Mouse (Mus musculus): ENCODE measurements around the gene Creg2. TPM values are rescaled to one million over a fixed set of nuclear protein-coding genes. Genes with fewer than 3 reads are reported as not detected.

Gene Creg2
- polyA plus RNA-seq, 1 experiment from 2014 or later: 12.6 TPM

DNA sequence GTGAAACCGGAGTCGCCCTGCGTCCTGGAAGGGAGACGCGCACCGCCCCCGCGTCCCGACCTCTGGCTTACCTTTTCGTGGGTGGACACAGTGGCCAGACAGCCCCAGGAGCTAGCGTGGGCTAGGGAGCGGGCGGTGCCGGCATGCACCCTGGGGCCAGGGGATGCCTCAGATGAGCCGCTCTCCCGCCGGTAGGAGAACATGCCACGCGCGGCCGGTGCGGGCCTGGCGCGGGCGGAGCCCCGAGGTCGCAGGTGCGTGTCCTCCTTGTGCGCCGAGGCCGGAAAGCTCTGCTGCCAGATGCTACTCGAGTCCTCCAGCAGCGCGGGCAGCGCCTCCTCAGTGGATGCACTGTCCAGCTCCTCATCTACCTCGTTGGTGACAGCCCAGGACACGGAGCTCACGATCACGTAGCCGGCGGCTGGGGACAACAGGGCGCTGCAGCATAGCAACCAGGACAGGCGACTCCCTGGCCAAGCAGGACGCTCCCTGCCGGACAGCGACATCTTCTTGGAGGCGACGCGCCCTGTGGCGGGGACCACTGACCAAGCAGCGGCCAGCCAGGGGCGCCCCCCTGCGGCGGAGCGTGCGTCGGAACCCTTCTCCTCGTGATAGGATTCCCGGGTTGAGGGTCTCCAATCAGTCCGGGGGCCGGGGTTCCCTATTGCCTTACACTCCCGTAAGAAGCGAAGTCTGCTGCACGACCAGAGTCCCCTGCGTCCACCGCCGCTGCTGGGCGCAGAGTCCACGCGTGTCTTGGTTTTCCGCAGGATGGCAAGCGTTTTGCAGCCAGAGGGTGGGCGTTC is 636 bp downstream of the Creg2 start:
- peak overlapping the region; percentile 64 for H3K4me3 ChIP-seq (replicated peaks)
- peak overlapping the region; percentile 98 for H3K4me2 ChIP-seq
- peak overlapping the region; percentile 70 for H3K9ac ChIP-seq (replicated peaks)
- H3K36me3 ChIP-seq: no peaks in the 10 kb centered on the region
- H3K27me3 ChIP-seq (replicated peaks): peaks cover 12% of the 10 kb centered on the region; the same call in 1 of the 2 replicates
- peak overlapping the region; percentile 74 for H3K27ac ChIP-seq (replicated peaks)
- peaks cover 31% of the 10 kb centered on the region for H3K4me1 ChIP-seq
- no peaks in the 10 kb centered on the region for H3K9me3 ChIP-seq (replicated peaks)
- 2% methylated on average over 73 of the region's 73 CpGs for WGBS
- peak; percentile 79 for ATAC-seq (ENCODE audit: low FRiP score)

DNA sequence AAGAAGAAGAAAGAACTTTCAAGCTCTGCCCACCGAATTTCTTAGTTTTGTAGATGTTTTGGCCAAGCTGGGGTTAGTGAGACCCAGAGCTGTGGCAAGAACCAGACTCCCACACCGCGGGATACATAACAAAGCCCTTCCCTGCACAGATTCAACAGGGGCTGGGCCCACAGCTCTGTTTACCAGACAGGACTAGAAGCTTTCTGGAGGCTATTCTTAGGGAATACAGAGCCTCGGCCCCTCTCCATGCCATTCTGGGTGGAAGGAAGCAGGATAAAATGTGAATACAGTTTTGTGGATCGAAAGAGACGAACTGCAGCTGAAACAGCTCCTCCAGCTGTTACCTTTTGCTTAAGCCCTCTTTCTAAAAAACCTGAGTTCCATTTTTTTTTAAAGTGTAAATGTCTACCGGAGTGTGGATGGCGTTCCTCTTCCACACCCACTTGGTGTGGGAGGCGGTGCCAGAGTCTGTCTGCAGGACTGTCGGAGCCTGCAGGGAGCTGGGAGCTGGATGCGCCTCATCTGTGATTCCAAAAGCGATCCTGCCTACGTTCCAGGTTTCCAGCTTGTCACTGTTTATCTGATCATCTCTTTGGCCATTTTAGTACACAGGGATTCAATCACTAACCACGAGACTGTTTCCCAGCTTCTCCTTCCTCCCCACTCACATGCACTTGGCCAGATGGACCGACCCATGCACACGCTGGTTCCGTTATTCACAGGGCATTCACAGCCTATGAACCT is 1.4 kb downstream of the Creg2 start:
- ATAC-seq (ENCODE audit: low FRiP score): peak; percentile 61; the same call in 1 of the 2 replicates
- no peaks in the 10 kb centered on the region for H3K36me3 ChIP-seq
- H3K4me1 ChIP-seq: peaks cover 31% of the 10 kb centered on the region
- peak overlapping the region; percentile 64 for H3K4me3 ChIP-seq (replicated peaks)
- H3K9me3 ChIP-seq (replicated peaks): no peaks in the 10 kb centered on the region
- peak overlapping the region; percentile 98 for H3K4me2 ChIP-seq
- H3K27me3 ChIP-seq (replicated peaks): peaks cover 12% of the 10 kb centered on the region; the same call in 1 of the 2 replicates
- H3K27ac ChIP-seq (replicated peaks): peak overlapping the region; percentile 74
- peak overlapping the region; percentile 70 for H3K9ac ChIP-seq (replicated peaks)
- WGBS: 15% methylated on average over 17 of the region's 17 CpGs

DNA sequence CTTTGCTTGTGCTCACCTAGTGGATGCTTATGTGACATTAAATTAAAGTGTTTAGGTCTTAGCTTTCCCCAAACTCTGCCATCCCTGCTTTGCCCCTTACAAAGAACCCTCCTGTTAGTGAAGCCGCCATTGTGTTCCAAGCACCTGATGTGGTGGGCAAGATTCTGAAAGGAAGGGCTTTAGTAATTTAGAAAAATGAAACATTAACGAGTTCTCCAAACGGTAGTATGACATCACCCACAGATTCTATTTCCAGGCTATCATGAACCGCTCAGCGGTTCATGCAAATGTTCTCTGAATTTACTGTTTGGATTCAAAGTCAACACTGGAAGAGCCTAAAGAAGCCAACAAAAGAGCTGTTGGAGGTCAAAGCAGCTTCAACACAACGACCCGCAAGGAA is 2.7 kb downstream of the Creg2 start:
- H3K27ac ChIP-seq (replicated peaks): no peak overlapping the region
- H3K36me3 ChIP-seq: no peaks in the 10 kb centered on the region
- H3K4me2 ChIP-seq: peak overlapping the region; percentile 98
- 75% methylated on average over 7 of the region's 7 CpGs for WGBS
- H3K4me3 ChIP-seq (replicated peaks): no peak overlapping the region
- peaks cover 31% of the 10 kb centered on the region for H3K4me1 ChIP-seq
- no peak overlapping the region for H3K9ac ChIP-seq (replicated peaks)
- H3K27me3 ChIP-seq (replicated peaks): peaks cover 12% of the 10 kb centered on the region; the same call in 1 of the 2 replicates
- ATAC-seq (ENCODE audit: low FRiP score): no peak
- no peaks in the 10 kb centered on the region for H3K9me3 ChIP-seq (replicated peaks)

DNA sequence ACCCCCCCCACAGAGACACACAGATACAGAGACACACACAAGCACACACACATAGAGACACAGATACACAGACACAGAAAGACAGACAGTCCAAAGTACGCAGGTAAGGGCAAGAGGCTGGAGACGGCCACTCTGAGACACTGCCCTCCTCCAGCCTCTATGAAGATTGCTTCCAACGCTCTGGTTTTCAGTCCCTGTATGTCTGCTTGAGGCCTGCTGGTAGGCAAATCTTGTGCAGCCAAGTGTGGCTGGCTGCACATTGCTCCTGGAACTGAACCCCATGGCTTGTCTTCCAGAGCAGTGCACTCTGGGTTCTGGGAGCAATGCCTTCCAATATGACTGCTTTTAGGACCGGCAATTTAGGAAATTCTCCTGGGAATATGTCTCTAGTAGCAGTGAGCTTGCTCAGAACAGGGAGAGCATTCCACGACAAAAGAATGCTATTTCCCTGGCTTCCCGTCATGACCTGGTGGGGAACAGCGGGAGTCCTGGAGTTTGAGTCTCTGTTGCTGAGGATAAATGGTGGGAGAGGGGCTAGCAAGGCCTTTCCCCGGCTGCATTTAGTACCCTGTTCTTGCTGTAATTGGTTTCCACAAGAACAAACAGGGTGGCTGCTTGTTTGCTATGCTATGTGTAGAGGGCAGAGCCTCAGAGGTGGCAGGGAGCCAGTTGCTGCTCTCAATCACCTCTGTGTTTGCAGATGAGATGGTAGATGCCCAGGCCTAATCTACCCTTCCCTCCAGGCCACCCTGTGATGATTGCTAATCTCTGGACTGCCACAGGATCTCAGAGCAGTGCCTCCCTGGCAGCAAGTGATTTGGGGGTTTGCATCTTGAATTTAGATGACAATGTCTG is 5.1 kb downstream of the Creg2 start:
- H3K27me3 ChIP-seq (replicated peaks): no peaks in the 10 kb centered on the region; the same call in 1 of the 2 replicates
- no peak overlapping the region for H3K4me3 ChIP-seq (replicated peaks)
- no peaks in the 10 kb centered on the region for H3K9me3 ChIP-seq (replicated peaks)
- WGBS: 32% methylated on average over 8 of the region's 8 CpGs
- 0 out of 2 replicates have a peak overlapping the region, but pooled peaks have one; percentile 6 for H3K4me2 ChIP-seq
- H3K4me1 ChIP-seq: peaks cover 29% of the 10 kb centered on the region
- H3K9ac ChIP-seq (replicated peaks): no peak overlapping the region
- peak overlapping the region; percentile 52; the same call in 1 of the 2 replicates for H3K27ac ChIP-seq (replicated peaks)
- ATAC-seq (ENCODE audit: low FRiP score): no peak
- H3K36me3 ChIP-seq: no peaks in the 10 kb centered on the region

DNA sequence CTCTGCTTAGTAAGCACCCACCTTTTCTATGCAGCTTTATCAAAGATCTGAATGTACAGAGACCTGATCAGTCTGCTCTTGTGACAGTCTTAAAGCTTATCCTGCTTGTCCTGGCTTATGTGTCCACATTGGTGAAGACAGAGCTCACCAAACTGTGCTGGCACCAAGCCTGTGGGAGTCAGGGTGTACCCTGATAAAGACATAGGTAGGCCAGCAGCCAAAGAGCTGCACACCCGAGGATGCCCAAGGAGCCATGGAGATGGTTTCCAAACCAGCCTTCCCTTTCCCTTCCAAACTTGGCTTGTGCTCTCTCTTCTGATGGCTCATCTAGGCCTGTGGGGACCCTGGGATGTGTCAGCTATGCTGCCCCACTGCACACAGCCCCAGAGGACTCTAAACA is 6.9 kb downstream of the Creg2 start:
- ATAC-seq (ENCODE audit: low FRiP score): no peak
- WGBS: 85% methylated on average over 1 of the region's 1 CpGs
- H3K27me3 ChIP-seq (replicated peaks): no peaks in the 10 kb centered on the region; the same call in 1 of the 2 replicates
- H3K4me2 ChIP-seq: no peak overlapping the region
- no peaks in the 10 kb centered on the region for H3K36me3 ChIP-seq
- peaks cover 17% of the 10 kb centered on the region for H3K4me1 ChIP-seq
- no peaks in the 10 kb centered on the region for H3K9me3 ChIP-seq (replicated peaks)
- no peak overlapping the region for H3K27ac ChIP-seq (replicated peaks)
- H3K4me3 ChIP-seq (replicated peaks): no peak overlapping the region
- no peak overlapping the region for H3K9ac ChIP-seq (replicated peaks)

DNA sequence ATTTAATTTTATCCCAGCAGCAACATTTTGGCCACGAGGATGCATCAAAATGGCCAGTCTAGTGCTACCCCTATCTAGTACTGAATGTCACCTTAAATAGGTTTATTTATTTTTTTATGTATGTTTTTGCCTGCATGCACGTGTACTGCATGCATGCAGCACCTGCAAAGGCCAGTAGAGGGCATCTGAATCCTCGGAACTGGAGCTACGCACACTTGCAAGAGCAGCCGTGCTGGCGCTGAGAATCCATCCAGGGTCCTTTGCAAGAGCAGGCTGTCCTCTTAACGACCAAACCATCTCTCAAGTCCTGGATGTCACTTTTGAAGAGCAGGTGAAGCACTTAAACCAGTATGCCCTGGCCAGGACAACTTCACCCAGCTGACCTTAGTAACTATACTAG is 9.6 kb downstream of the Creg2 start:
- no peak overlapping the region for H3K4me2 ChIP-seq
- no peaks in the 10 kb centered on the region for H3K27me3 ChIP-seq (replicated peaks)
- no peak overlapping the region for H3K9ac ChIP-seq (replicated peaks)
- H3K9me3 ChIP-seq (replicated peaks): no peaks in the 10 kb centered on the region
- WGBS: 87% methylated on average over 7 of the region's 7 CpGs
- H3K4me3 ChIP-seq (replicated peaks): no peak overlapping the region
- no peak for ATAC-seq (ENCODE audit: low FRiP score)
- H3K36me3 ChIP-seq: no peaks in the 10 kb centered on the region
- no peak overlapping the region for H3K27ac ChIP-seq (replicated peaks)
- H3K4me1 ChIP-seq: peaks cover 10% of the 10 kb centered on the region

DNA sequence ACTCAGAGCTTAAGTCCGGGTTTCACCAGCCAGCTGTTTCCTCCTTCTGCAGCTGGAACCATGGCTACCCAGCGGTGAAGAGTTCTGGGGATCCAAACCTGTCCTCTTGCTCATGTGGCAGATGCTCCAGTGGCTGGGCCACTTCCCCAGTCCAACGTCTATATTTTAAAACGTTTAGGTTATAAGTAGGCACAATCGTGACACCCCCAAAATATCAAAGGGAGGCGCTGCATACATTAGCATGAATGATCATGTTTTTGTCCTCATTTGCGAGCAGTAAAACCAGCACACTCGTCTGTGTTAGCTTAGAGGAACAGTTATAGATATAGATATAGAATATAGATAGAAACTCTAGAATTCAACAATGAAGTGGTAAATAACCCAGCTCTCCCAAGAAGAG is 14.1 kb downstream of the Creg2 start:
- no peaks in the 10 kb centered on the region for H3K36me3 ChIP-seq
- peaks cover 6% of the 10 kb centered on the region; the same call in 1 of the 2 replicates for H3K4me1 ChIP-seq
- no peak overlapping the region for H3K4me2 ChIP-seq
- no peaks in the 10 kb centered on the region for H3K9me3 ChIP-seq (replicated peaks)
- 66% methylated on average over 8 of the region's 8 CpGs for WGBS
- no peak for ATAC-seq (ENCODE audit: low FRiP score)
- no peak overlapping the region for H3K4me3 ChIP-seq (replicated peaks)
- no peak overlapping the region for H3K9ac ChIP-seq (replicated peaks)
- no peaks in the 10 kb centered on the region for H3K27me3 ChIP-seq (replicated peaks)
- no peak overlapping the region for H3K27ac ChIP-seq (replicated peaks)

DNA sequence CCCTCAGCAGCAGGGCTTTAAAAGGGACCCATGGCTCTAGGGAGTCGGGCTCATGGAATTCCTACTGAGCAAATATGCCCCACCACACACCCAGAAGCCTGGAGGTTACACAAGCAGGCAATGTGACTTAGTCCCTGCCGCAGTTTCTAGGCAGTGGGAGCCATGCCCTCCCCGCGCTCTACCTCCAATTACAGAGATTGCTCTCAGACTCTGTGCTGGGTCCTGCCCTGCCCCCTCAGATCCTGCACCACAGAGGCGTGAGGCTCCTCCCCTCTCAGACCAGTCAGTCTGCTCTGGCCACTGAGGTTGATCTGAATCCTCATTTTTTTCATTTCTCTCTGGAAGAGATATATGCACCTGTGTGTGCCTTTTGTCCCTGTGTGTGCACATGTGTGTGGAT is 14.6 kb downstream of the Creg2 start:
- Histone ChIP-seq H3K4me1 (peaks cover 6% of the 10 kb centered on the region; the same call in 1 of the 2 replicates), H3K27ac (replicated peaks) (no peak overlapping the region), H3K9ac (replicated peaks) (no peak overlapping the region; the same call in 1 of the 2 replicates), H3K4me2 (no peak overlapping the region), H3K36me3 (no peaks in the 10 kb centered on the region), H3K4me3 (replicated peaks) (no peak overlapping the region), H3K27me3 (replicated peaks) (no peaks in the 10 kb centered on the region), H3K9me3 (replicated peaks) (no peaks in the 10 kb centered on the region)
- peak; percentile 63; the same call in 1 of the 2 replicates for ATAC-seq (ENCODE audit: low FRiP score)
- 8% methylated on average over 5 of the region's 5 CpGs for WGBS

DNA sequence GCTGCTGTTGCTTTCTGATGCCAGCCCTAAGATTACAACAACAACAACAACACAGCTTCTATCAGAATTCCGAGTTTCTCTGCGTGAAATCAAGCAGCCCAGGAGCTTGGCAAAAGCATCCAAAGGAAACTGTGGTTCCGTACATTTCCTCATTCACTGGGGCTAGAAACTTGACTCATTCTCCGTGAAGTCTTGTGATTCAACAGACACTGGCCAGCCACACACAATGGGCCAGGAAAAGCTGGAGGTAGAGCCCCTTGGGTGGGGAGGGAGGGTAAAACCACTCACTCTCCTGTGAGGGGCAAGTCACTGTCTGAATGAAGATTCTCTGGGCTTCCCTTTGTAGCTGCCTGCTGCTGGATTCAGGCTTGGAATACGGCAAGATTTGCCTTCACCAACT is 15.1 kb downstream of the Creg2 start:
- ATAC-seq (ENCODE audit: low FRiP score): no peak
- Histone ChIP-seq H3K36me3 (no peaks in the 10 kb centered on the region), H3K4me3 (replicated peaks) (no peak overlapping the region), H3K4me2 (no peak overlapping the region), H3K9me3 (replicated peaks) (no peaks in the 10 kb centered on the region), H3K27ac (replicated peaks) (no peak overlapping the region), H3K9ac (replicated peaks) (no peak overlapping the region; the same call in 1 of the 2 replicates), H3K27me3 (replicated peaks) (no peaks in the 10 kb centered on the region), H3K4me1 (peaks cover 6% of the 10 kb centered on the region; the same call in 1 of the 2 replicates)
- WGBS: 38% methylated on average over 5 of the region's 5 CpGs

DNA sequence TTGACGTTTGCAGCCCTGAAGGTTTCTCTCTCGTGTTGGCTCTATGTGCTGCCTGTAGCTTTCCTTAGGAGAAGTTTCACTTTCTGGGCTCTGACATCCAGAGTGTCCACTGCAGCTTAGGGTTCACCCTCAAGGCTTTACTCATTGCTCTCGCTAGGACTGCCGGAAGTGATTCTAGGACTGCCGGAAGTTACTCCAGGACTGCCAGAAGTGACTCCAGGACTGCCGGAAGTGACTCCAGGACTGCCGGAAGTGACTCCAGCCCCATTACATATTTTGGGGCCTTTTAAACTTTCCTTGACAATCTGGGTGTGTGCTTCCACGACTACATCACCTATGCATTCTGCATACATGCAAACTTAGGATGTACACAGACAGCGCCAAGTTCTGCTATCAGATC is 22.7 kb downstream of the Creg2 start:
- 90% methylated on average over 9 of the region's 9 CpGs for WGBS
- Histone ChIP-seq H3K36me3 (no peaks in the 10 kb centered on the region), H3K9ac (replicated peaks) (no peak overlapping the region), H3K4me3 (replicated peaks) (no peak overlapping the region), H3K4me1 (no peaks in the 10 kb centered on the region), H3K9me3 (replicated peaks) (no peaks in the 10 kb centered on the region), H3K27ac (replicated peaks) (no peak overlapping the region), H3K4me2 (no peak overlapping the region), H3K27me3 (replicated peaks) (no peaks in the 10 kb centered on the region)
- ATAC-seq (ENCODE audit: low FRiP score): no peak

DNA sequence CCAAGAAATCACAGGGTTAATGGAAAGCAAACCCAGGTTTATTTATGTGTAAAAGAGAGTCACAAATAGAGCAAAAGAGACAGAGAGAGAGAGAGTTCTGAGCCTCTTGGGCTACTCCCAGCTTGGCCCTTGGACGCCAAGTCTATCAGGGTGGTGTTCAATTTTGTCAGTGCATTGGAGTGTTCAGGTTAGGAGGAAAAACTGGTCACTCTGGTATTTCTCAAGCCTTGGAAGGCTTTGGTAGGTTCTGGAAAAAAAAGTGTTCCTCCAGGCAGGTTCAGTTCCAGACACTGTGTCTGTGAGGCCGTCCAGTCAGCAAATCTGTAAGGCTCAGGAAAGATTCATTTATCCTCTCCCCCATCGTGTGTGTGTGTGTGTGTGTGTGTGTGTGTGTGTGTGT is 25.8 kb downstream of the Creg2 start:
- H3K27ac ChIP-seq (replicated peaks): no peak overlapping the region
- H3K9me3 ChIP-seq (replicated peaks): no peaks in the 10 kb centered on the region
- no peak overlapping the region for H3K4me2 ChIP-seq
- no peak overlapping the region for H3K4me3 ChIP-seq (replicated peaks)
- no peak overlapping the region for H3K9ac ChIP-seq (replicated peaks)
- H3K27me3 ChIP-seq (replicated peaks): no peaks in the 10 kb centered on the region
- H3K36me3 ChIP-seq: peaks cover 7% of the 10 kb centered on the region; the same call in 1 of the 2 replicates
- no peak for ATAC-seq (ENCODE audit: low FRiP score)
- H3K4me1 ChIP-seq: no peaks in the 10 kb centered on the region
- WGBS: 63% methylated on average over 3 of the region's 3 CpGs

Measured in neural tube, embryonic 15.5 days (tissue).